In the genomic region with DNA sequence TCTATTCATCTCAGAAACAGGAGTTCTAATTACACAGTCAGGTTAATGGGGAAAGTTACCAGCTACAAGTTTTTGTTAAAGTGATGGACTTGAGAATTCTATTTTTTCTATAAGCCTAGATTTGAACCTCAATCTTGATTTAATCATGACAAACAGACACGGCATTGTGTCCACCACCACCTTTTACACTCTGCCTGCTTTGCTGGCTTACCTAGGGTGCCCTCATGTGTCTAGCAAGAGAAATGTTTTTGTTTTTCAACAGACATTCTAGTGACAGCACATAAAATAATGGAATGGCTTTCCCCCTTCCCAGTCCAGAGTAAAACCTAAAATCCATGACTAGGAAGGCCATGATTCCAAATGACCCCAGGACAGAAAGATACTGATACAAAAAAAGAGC, we compare ENCODE assay signal across 10 mouse cellular contexts. TPM values are rescaled to one million over a fixed set of nuclear protein-coding genes. Genes with fewer than 3 reads are reported as not detected.
DNase-seq lines count a peak whose midpoint lies in the region; ATAC-seq and TF ChIP-seq lines count a peak whose summit lies in the region.
"Had no signal": no experiment of that assay in that cellular context is flagged by ENCODE, and none has a peak within 500 bp of the region (broad histone marks: within the 10 kb centered on the region; RNA-seq: fewer than 3 reads in every experiment).

No protein-coding gene starts in this region.

- H3K9me3 ChIP-seq in kidney, postnatal 0 days (replicated peaks; ENCODE audit: low read length), result no peaks in the 10 kb centered on the region
- no peaks in the 10 kb centered on the region for H3K9me3 ChIP-seq in kidney, embryonic 15.5 days (replicated peaks)
- H3K9me3 ChIP-seq: megakaryocyte, embryonic 14.5 days had no signal

- no peak overlapping the region for H3K27ac ChIP-seq in kidney, postnatal 0 days
- no peak overlapping the region for H3K27ac ChIP-seq in kidney, embryonic 15.5 days

- peak; percentile 79 for TF ChIP-seq CTCF in kidney, postnatal 0 days (IDR thresholded peaks at IDR 0.05; ENCODE audit: low read depth)

- H3K36me3 ChIP-seq in kidney, postnatal 0 days (ENCODE audit: insufficient read depth, low read length), result 0 out of 2 replicates have a peak, but pooled peaks cover 8% of the 10 kb centered on the region
- H3K36me3 ChIP-seq in kidney, embryonic 15.5 days, result peaks cover 19% of the 10 kb centered on the region

- WGBS in kidney, postnatal 0 days, result 13% methylated on average over 1 of the region's 1 CpGs
- WGBS in kidney, embryonic 15.5 days, result 7% methylated on average over 1 of the region's 1 CpGs

- no peak overlapping the region for H3K9ac ChIP-seq in kidney, postnatal 0 days (ENCODE audit: low read depth, low read length)
- no peak overlapping the region for H3K9ac ChIP-seq in kidney, embryonic 15.5 days

- H3K4me1 ChIP-seq in kidney, postnatal 0 days (replicated peaks; ENCODE audit: insufficient read depth, low read length), result no peaks in the 10 kb centered on the region
- H3K4me1 ChIP-seq in kidney, embryonic 15.5 days, result peaks cover 6% of the 10 kb centered on the region; the same call in 1 of the 2 replicates
- H3K4me1 ChIP-seq: megakaryocyte, embryonic 14.5 days had no signal

- no peak overlapping the region for H3K4me2 ChIP-seq in kidney, postnatal 0 days (ENCODE audit: low read length)
- H3K4me2 ChIP-seq in kidney, embryonic 15.5 days, result no peak overlapping the region

- ATAC-seq in kidney, postnatal 0 days (replicated peaks; ENCODE audit: low FRiP score, low read depth), result no peak
- no peak for ATAC-seq in kidney, embryonic 15.5 days (replicated peaks; ENCODE audit: low FRiP score)

- H3K27me3 ChIP-seq in kidney, postnatal 0 days (ENCODE audit: insufficient read depth, low read length), result no peaks in the 10 kb centered on the region
- no peaks in the 10 kb centered on the region for H3K27me3 ChIP-seq in kidney, embryonic 15.5 days

- no peak overlapping the region for H3K4me3 ChIP-seq in kidney, postnatal 0 days (replicated peaks; ENCODE audit: low read depth, low read length)
- no peak overlapping the region for H3K4me3 ChIP-seq in kidney, embryonic 15.5 days (replicated peaks)
- H3K4me3 ChIP-seq: erythroblast, embryonic 14.5 days; megakaryocyte, embryonic 14.5 days had no signal

- peak; percentile 24 for DNase-seq in adrenal gland, postnatal 10 days
- no peak for DNase-seq in adrenal gland, adult 2 months
- DNase-seq in kidney, postnatal 0 days (ENCODE audit: low spot score), result peak; percentile 67
- DNase-seq in thymus, postnatal 4 days, result peak; percentile 21
- DNase-seq in thymus, postnatal 14 days, result no peak
- DNase-seq in gastrocnemius, adult 18-20 months (ENCODE audit: low spot score), result no peak
- DNase-seq in natural killer cell, adult 2 months (ENCODE audit: low spot score in 2 of 2), result no peak

RNA-seq across cellular contexts. Expression of a gene that starts 46.6 kb away (rescaled TPM):
- 1 to 10 TPM; 4.8 to 6.0 TPM for total RNA-seq in adrenal gland, postnatal 10 days (2021)
- total RNA-seq in adrenal gland, adult 2 months (2021), result under 1 TPM; 0.66 TPM
- 0.11 and 0.13 TPM in 2 replicates for polyA plus RNA-seq in adrenal gland, adult 2 months (2012; rRNA removed)
- 8.9 and 9.3 TPM in 2 replicates for polyA plus RNA-seq in kidney, postnatal 0 days (2015; fragmentation: Nextera tagmentation; extraction: Ambion mirVana)
- polyA plus RNA-seq in kidney, embryonic 15.5 days (2015; fragmentation: Nextera tagmentation; extraction: Ambion mirVana), result 18.0 and 19.0 TPM in 2 replicates
- total RNA-seq in gastrocnemius, adult 18-20 months (2021), result under 1 TPM; 0.27 to 0.31 TPM

Comparison
In these comparisons a context has a peak if more than half of its experiments do, and no peak if none do; other contexts are left out.
1. DNase-seq: peak in adrenal gland, postnatal 10 days (single experiment), kidney, postnatal 0 days (single experiment) and thymus, postnatal 4 days (single experiment); none in adrenal gland, adult 2 months (single experiment), thymus, postnatal 14 days (single experiment), gastrocnemius, adult 18-20 months (single experiment) and natural killer cell, adult 2 months (0 of 2).